Mouse (Mus musculus): Measurements from ENCODE around the gene Dnajb2.

- no peak; a peak in 1 of 4 replicates for TF ChIP-seq CTCF (conservative IDR thresholded peaks at IDR 0.05 in 1 of 2, IDR thresholded peaks at IDR 0.05 in 1 of 2; ENCODE audit: low read depth in 2 of 2, low read length in 2 of 2)
- TF ChIP-seq EP300 (IDR thresholded peaks at IDR 0.05; ENCODE audit: low read length): no peak
- no peak for TF ChIP-seq USF1 (IDR thresholded peaks at IDR 0.05; ENCODE audit: low read depth, low read length)
- no peak for TF ChIP-seq MAX (IDR thresholded peaks at IDR 0.05; ENCODE audit: low read length)
- TF ChIP-seq POLR2A (IDR thresholded peaks at IDR 0.05; ENCODE audit: low read depth, low read length): no peak
- no peak for TF ChIP-seq MXI1 (IDR thresholded peaks at IDR 0.05; ENCODE audit: low read depth, low read length)
- no peak for TF ChIP-seq USF2 (conservative IDR thresholded peaks at IDR 0.05; ENCODE audit: low read depth, low read length)
- TF ChIP-seq IRF4 (IDR thresholded peaks at IDR 0.05; ENCODE audit: low read depth, low read length): no peak
- no peak for TF ChIP-seq UBTF (IDR thresholded peaks at IDR 0.05; ENCODE audit: low read depth, low read length)
- TF ChIP-seq E2F4 (IDR thresholded peaks at IDR 0.05; ENCODE audit: insufficient replicate concordance, low read depth, low read length): no peak
- no peak for TF ChIP-seq ZKSCAN1 (IDR thresholded peaks at IDR 0.05; ENCODE audit: borderline replicate concordance, low read depth, low read length)
- no peak for TF ChIP-seq CHD2 (IDR thresholded peaks at IDR 0.05; ENCODE audit: low read length)
- TF ChIP-seq BHLHE40 (IDR thresholded peaks at IDR 0.05; ENCODE audit: low read depth, low read length): no peak
Observed at GRCm38 (mm10) chr1:75254625-75255013, 18.4 kb downstream of the Dnajb2 start.

Data from CH12.LX (cell line).